Mouse (Mus musculus) heart, postnatal 25 days (tissue): Measurements from ENCODE around the gene Zbtb6. TPM values are rescaled to one million over a fixed set of nuclear protein-coding genes. Genes with fewer than 3 reads are reported as not detected.
A peak's percentile ranks its signal among the peaks of the same experiment; 100 is the strongest.

ENCODE experiments used
- DNase-seq: peaks from one replicate; pipeline ENCODE4 v3.0.0; 2022; ENCODE audit warnings: low spot score
- intact Hi-C: fragments of 180-260 bp; cut with DNase I; formaldehyde crosslinking; loops from one replicate; pipeline ENCODE4 v1.15.1; 2025
- total RNA-seq, 2 experiments: library from RNA; stranded (reverse); gene quantifications; 2 replicates each; pipeline ENCODE4 v1.2.3; 2021

Gene Zbtb6
- 1 to 10 TPM; 4.2 to 4.8 TPM for total RNA-seq

GRCm38 (mm10) chr2:37442611-37443591 is at the start of gene Zbtb6, which contains the start of the genes Zbtb26 and Rabgap1:
Gene Zbtb6 (minus strand): TSS chr2:37443171.
Gene Zbtb26 (minus strand): TSS chr2:37443135.
Gene Rabgap1 (plus strand): TSS chr2:37443279.
- intact Hi-C loops: no loop called here
- DNase-seq: peak; percentile 93

GRCm38 (mm10) chr2:37488956-37489355 is 46.0 kb upstream of the Zbtb6 start:
- DNase-seq: no peak
- intact Hi-C loops: loop anchor here (5.0 kb wide), 1 partner anchor 92 kb away; no protein-coding TSS in a partner anchor

GRCm38 (mm10) chr2:37486408-37486807 is 43.4 kb upstream of the Zbtb6 start:
- DNase-seq: no peak
- intact Hi-C loops: loop anchor here (2.0 to 5.0 kb wide), 2 partner anchors 89 to 106 kb away; no protein-coding TSS in a partner anchor

- DNase-seq: no peak
- intact Hi-C loops: loop anchor here (5.0 kb wide), 1 partner anchor 88 kb away; no protein-coding TSS in a partner anchor
Observed at GRCm38 (mm10) chr2:37485370-37485769, 42.4 kb upstream of the Zbtb6 start.

- intact Hi-C loops: no loop called here
- DNase-seq: no peak
Observed at GRCm38 (mm10) chr2:37484165-37484564, 41.2 kb upstream of the Zbtb6 start.

- no peak for DNase-seq
- intact Hi-C loops: no loop called here
Observed at GRCm38 (mm10) chr2:37480039-37480438, 37.1 kb upstream of the Zbtb6 start.

- intact Hi-C loops: no loop called here
- DNase-seq: no peak
Observed at GRCm38 (mm10) chr2:37479559-37479958, 36.6 kb upstream of the Zbtb6 start.

GRCm38 (mm10) chr2:37466266-37466665 is 23.3 kb upstream of the Zbtb6 start:
- DNase-seq: no peak
- intact Hi-C loops: no loop called here

GRCm38 (mm10) chr2:37460707-37461106 is 17.7 kb upstream of the Zbtb6 start:
- intact Hi-C loops: no loop called here
- no peak for DNase-seq

- intact Hi-C loops: no loop called here
- DNase-seq: no peak
Observed at GRCm38 (mm10) chr2:37452376-37452760, 9.4 kb upstream of the Zbtb6 start.

GRCm38 (mm10) chr2:37451667-37452375 is 8.8 kb upstream of the Zbtb6 start:
- intact Hi-C loops: no loop called here
- peak; percentile 90 for DNase-seq

- intact Hi-C loops: no loop called here
- no peak for DNase-seq
Observed at GRCm38 (mm10) chr2:37431609-37432008, 11.4 kb downstream of the Zbtb6 start.

GRCm38 (mm10) chr2:37430593-37431464 is 12.1 kb downstream of the Zbtb6 start:
- intact Hi-C loops: no loop called here
- DNase-seq: peak; percentile 67

- DNase-seq: no peak
- intact Hi-C loops: no loop called here
Observed at GRCm38 (mm10) chr2:37423671-37424070, 19.3 kb downstream of the Zbtb6 start.

GRCm38 (mm10) chr2:37422306-37423304 is 20.4 kb downstream of the Zbtb6 start, which contains the start of gene Rc3h2:
Gene Rc3h2 (minus strand): TSS chr2:37422903.
- intact Hi-C loops: no loop called here

GRCm38 (mm10) chr2:37421903-37422302 is 21.1 kb downstream of the Zbtb6 start:
- intact Hi-C loops: no loop called here
- DNase-seq: no peak

More at GRCm38 (mm10) chr2:37422306-37423304, 20.4 kb downstream of the Zbtb6 start, which contains the start of gene Rc3h2:
- DNase-seq: peak; percentile 92

- intact Hi-C loops: loop anchor here (5.0 kb wide), 1 partner anchor 92 kb away; no protein-coding TSS in a partner anchor
- DNase-seq: no peak
Observed at GRCm38 (mm10) chr2:37395539-37395938, 47.4 kb downstream of the Zbtb6 start.

GRCm38 (mm10) chr2:37382921-37383320 is 60.0 kb downstream of the Zbtb6 start:
- intact Hi-C loops: no loop called here

More at GRCm38 (mm10) chr2:37382921-37383320, 60.0 kb downstream of the Zbtb6 start:
- DNase-seq: no peak
